Mouse (Mus musculus) cerebral cortex, adult 2 months (tissue): ENCODE measurements around the gene Cbln4.

Experiments
- WGBS: fragments of 180-500 bp; shearing (Covaris S2); methylation state at CpG from one replicate; pipeline ENCODE4 v1.1.7; 2018; 5-methylcytosine and 5-hydroxymethylcytosine counted together

The Cbln4 gene

DNA sequence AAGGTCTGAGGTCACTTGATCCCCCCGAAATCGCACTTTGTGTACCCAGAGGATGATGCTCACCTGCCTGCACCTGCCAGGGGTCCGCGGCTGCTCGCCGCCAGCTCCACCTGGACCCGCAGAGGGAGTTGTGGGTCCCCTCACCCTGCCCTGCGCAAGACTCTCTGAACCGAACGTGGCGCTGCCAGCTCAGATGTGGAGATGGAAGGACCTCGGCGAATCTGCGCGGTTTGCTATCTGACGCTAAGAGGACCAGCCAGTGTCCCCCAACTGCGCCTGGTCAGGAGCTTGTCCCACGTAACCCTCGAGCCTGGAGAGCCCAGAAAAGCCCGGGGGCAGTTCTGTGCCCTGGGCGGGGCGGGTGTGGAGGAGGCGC, at the start of gene Cbln4:
Gene Cbln4 (minus strand): TSS at position 232 of the 376 bp plus-strand sequence.
- WGBS = 4% methylated on average over 23 of the region's 23 CpGs

DNA sequence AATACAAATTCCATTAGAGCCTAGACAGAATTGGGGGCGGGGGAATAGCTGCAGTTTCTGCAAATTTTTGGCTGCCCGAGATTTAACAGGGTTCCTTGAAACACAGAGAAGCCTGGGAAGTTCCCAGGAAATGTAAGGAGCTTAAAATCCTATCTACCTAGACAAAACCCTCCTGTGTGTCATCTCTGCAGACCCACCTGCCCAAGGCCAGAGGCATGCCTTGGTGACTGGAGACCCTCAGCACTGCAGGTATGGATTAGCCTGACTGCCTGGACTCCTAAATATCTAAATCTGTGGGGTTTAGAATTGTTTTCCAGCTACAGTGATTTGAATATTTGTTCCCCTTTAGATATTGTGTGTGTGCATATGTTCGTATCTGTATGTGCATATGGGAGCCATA, 35.3 kb upstream of the Cbln4 start:
- 79% methylated on average over 3 of the region's 3 CpGs for WGBS

DNA sequence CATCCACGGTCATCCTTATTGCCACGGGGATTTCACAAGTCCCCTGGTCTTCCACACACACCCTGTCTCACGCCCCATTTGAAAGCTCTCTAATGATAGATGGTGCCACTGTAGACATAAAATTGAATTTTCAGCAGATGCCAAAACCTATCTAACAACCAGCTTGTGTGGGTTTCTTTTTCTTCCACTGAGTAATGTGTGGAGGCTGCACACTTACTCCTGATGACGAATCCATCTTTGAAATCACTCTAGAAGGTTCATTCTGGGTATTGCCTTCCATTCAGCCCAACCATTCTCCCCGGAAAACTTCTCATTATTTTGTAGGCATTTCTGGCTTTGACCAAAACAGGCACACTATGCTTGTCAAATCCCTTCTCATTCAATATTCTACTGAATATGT, 33.0 kb upstream of the Cbln4 start:
- whole genome bisulfite sequencing = 61% methylated on average over 5 of the region's 5 CpGs

DNA sequence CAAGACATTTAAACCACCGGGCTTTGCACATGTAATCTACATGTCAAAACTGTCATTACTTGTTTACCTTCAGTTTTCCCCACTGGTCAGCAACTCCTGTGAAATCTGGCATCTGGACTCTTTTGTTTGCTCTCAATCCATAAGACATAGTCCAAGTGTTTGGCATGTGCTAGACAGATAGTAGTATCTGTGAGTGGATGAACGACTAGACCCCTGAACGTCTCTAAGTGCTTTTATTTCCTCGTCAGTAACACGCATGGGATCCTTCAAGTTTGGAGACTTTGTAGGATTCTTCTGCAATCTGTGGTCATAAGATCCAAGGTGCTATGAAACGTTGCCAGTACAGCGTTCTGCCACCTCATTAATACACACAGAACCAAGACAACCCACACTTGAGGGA, 19.6 kb upstream of the Cbln4 start:
- 95% methylated on average over 7 of the region's 7 CpGs for WGBS

DNA sequence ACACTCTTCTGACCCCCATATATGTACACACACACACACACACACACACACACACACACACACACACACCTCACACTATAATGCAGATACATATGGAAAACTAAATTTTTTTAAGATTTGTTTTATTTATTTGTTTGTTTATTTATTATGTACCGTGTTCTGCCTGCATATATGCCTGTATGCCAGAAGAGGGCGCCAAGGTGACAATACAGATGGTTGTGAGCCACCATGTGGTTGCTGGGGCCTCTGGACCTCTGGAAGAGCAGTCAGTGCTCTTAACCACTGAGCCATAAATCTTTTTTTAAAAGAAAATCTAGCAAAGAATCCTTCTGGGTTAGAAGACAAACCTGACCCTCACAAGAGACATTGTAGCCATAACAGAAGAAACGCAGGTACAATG, 16.5 kb upstream of the Cbln4 start:
- 62% methylated on average over 3 of the region's 3 CpGs for WGBS

DNA sequence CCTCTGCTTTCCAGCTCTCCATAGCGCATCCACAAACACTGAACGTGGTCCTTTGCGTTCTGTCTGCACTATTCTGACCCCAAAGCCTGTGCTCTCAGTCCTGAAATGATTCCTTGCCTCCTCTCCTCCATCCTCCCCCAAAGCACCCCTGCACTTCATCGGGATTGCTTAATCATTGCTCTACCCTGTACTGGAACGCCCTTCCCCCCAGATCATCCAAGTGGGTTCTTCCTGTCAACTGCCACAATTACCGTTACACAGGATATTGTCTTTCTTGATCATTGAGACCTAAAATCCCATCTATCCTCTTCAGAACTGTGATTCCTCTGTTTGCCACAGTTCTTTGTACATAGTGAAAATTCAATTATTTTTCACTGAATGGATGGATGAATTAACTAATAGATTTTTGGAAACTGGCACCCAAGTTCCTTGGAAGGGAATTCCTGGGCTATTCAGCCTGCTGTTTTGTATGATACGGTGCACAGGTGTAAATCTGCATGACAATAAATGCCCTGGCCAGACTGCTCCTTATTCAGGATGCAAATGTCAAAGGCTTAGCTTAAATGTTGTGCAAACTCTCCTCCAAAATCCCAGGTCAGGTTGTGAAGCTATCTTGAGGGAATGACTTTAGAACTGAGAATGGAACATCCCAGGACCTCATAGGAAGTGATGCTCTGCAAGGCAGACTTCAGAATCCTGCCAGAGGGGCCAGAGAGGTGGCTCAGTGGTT, 15.8 kb upstream of the Cbln4 start:
- WGBS = 70% methylated on average over 7 of the region's 7 CpGs

DNA sequence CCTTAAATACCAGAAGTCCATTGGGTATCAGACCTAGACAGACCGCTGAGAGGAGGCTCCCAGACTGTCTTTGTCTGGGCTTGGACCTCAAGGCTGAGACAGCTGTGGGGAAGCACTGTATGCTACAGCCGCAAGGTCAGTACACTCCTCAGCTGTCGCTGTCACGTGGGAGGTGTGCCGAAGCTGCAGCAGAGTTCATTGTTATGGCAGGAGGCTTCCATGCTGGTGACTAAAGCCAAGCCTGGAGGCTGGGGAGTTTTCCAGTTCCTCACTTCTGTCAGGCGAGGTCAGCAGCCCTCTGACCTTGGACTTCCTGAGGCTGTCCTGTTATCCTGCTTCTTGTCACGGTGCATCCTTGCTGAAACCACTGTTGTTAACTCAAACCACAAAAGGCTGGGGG, 2.7 kb upstream of the Cbln4 start:
- 71% methylated on average over 7 of the region's 7 CpGs for WGBS

DNA sequence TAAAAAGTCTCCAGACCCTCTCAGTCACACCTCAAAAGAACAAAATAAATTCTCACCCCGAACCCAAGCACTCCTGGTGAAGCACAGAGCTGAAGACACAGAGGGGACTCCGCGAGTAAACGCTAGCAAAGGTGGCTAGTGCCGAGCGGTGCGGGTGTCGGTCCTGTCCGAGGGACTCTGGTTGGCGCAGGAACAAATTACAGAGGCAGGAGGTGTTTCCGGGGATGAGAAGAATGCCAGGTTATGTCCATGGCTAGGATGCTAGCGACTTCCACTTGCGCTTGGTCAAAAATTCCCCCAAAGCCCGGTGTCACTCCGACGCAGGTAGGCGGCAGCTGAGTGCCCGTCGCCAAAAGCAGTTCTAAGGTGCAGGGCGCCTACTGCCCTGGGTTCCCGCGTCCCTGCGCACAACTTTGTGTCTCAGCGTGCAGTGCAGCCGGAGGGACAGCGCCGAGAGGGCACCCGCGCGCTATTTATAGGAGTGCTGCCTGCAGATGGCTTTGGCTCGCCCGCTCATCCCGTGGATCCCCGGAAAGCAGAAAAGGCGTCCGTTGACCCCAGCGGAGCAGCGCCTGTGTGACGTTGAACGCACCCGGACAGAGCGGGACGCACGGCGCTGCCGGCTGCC, 545 bp downstream of the Cbln4 start:
- WGBS = 2% methylated on average over 46 of the region's 46 CpGs

DNA sequence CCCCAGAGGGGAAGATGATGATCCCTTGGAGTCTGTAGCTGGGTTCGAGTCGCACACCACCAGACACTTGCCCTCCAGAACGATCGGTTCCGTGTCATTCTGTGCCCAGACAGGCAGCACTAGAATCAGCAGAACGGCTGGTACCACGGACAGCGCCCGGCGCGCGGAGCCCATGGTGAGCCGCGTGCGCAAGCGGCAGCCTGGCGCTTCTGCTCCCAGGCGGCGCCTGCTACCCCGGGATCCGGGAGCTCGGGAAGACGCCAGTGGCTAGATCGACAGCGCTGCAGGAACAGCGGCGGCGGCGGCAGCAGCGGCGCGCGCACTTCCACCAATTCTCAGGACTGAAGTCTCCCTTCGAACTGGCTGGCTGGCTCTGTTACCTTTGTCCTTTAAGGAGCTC, 1.1 kb downstream of the Cbln4 start:
- under 1% methylated on average over 34 of the region's 34 CpGs for WGBS

DNA sequence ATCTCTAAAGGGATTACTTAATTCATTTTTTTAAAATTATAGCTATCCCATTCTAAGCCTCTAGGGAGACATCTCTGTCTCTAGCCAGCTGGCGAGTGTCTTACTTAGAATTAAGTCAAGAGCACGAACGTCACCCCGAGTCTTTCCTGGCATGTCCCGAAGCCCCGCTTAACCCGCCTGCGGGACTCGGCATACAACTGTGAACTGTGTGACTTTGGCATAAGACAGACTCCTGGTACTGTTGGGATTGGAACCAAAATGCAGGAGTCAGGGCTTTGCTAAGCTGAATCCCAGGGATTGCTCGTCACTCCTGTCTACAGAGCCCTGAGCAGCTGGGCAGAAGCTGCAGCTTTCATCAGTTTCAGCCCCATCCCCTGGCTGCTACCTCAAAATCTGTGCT, 2.4 kb downstream of the Cbln4 start:
- 28% methylated on average over 10 of the region's 10 CpGs for WGBS

DNA sequence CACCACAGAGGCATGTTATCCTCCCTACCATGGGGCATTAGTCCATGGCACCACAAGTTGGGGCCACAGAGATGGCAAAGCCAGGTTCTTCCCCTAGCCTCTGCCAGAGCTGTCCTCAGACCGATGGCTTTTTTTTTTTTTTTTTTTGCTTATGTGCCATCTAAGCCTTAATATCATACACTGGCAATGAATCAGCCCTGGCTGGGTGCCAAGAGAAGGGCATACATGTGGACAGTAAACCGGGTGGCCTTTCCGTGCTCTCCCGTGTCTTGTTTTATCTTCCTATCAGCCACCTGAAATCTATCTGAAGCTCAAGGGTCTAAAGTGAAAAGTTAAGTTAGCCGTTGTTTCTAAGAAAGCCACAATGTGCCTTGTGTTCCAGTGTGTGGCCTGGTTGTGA, 3.7 kb downstream of the Cbln4 start:
- 90% methylated on average over 5 of the region's 5 CpGs for WGBS

DNA sequence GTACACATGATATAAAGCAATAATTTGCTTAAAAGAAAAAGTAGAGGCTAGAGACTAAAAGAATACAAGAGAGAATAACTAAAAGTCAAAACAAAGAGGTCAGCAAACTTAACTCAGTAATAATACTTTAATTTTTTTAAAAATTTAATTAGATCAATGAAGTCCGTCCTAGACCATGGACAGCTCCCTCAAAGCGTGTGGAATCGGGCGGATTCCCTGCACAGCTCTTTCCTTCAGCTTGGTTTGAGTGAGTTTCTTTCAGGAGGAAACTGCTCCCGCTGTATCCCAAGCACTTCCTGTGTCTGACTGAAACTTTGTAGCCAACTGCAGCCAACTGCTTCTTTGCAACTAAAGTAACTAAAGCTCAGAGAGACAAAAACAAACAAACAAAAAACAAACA, 9.0 kb downstream of the Cbln4 start:
- WGBS = 67% methylated on average over 5 of the region's 5 CpGs

DNA sequence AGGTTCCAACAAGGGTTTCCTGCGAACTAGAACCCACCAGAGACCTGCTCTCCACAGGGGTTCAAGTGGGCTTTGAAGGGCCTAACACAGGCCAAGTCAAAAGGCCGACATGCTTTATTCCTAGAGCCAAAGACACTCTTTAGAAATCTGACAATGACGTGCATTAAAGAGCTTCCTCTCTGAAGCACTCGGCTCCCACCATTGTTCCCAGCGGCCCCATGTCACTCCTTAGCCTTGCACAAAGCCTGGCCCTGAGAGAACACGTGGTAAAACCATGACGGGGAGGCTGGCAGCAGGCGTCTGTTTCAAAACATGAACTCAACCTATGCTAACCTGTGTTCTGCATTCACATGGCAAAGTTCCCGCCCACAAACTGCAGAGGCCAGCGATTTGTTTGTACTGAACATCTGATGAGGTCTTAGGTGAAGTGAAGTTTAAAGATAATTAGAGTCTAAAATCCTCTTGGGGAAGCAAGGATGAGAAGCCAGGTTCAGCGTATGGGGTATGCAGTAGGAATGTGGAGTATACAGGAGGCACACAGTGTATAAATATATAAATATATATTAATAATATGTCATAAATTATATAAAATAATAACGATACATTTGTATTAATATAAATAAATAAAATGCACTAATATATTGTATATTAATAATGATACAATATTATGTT, 17.7 kb downstream of the Cbln4 start:
- 58% methylated on average over 12 of the region's 12 CpGs for WGBS

DNA sequence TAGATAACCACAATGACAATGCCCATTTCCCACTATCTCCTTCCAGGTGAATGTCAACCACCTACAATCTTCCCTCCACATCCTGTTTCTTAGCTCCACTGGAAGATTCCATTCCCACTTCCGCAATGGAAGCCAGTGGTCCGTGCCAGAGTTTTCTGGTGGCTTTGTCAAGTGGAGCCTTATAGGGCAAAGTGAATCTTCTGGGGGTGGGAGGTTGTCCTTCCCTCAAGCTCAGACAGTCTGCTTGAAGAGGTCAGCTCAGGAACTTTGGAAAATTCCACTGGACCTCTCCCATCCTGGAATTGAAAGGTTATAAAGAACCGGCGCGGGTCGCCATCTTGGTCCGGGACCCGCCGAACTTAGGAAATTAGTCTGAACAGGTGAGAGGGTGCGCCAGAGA, 36.5 kb downstream of the Cbln4 start:
- 97% methylated on average over 10 of the region's 10 CpGs for WGBS

DNA sequence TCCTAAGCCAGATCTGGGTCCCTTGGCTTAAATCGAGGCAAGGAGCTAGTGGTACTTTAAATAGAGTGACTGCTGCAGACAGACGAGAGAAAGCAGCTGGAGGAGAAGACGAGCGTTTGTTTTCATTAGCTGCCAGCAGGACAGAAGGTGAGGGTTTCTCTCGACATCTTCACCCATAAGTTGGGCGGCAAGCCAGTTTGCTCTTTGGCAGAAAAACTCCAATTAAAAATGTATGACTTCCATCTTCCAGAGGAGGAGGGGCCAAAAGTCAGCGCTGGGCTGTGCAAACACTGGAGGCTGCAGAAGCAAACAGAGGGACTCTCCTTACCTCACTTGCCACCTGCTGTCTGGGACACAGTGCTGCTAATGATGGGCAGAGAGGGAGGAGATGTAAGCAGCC, 37.3 kb downstream of the Cbln4 start:
- WGBS = 15% methylated on average over 7 of the region's 7 CpGs

DNA sequence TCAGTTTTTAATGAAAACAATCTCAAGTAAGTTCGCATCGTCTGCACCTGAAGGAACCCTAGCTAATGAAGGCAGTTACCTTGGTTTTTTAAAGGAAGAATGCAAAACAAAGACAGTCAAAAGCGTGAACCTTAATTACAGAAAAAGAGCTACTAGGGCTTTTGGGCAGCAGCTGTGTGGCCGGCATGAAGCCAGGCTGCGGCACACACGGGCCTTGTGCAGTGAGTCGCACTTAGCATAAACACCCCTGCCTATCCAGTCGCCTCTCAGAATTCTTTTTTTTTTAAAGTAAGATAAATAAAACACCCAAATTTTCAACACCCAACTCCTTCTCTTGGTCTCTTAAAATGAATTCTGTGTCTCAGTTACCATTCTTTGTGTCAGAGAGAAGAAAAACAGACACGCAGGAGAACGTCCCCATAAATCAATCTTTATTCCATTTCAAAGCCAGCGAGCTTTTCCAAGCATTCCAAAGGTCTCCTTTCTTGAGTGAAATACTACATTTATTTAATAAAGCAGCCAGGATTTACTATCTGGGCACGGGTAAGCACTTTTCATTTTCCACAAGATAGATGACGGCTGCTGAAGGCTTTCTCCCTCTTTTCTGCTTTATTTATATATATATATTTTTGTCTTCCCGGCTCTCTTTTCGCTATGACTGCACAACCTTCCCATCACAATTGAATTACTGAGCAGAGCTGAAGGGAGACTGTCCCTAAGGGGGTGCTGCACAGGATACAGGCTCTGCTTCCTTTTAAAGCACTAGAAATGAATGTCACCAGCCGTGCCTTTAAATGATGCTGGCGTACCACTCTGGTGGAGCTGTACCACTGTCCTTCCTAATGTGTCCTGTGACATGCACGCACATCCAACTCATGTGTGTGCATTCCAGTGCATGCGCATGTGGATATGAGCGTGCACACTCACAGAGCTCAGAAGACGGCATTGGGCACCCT, 39.0 kb downstream of the Cbln4 start:
- WGBS = 64% methylated on average over 21 of the region's 21 CpGs

DNA sequence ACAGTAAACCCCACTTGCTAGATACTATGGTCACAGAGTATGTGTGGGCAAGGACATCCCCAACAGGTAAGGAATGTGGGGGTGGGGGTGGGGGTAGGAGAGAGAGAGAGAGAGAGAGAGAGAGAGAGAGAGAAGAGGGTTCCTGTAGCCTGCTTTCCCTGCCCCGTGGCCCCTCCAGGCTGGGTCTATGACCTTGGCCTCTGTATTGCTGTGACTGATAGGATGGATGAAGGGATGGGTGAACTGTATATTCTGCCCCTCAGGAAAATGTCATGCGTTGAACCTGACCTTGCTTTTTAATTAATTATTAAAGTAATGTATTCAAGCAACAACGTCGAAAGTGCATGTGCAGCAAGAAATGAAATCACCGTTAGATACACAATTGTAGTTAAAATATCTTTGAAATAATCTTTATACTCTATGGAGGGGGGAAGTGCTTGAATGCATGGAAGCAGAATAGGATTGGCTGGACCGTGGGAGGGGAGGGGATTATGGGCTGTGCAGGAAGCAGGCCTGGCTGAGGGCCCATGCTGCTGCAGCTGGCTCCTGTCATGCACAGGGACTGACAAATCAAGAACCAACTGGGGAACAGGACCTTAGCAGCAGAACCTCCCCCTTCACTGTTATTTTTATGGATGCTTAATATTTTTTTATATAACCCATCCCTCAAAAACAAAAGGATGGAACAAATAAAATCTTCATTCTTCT, 46.1 kb downstream of the Cbln4 start:
- 74% methylated on average over 6 of the region's 6 CpGs for WGBS

DNA sequence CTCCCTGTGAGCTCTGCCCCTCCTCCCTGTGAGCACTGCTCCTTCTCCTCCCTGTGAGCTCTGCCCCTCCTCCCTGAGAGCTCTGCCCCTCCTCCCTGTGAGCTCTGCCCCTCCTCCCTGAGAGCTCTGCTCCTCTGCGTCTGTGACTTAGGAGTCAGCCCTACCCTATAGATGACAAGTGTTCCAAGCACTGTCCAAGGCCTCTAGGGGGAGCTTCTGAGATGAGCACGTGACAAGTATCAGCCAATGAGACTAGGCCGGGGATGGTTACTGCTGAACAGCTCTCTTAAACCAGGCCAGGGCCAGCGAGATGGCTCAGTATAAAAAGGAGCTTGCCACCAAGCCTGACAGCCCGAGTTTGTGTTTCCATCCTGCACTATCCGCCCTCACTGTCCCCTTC, 48.4 kb downstream of the Cbln4 start:
- 72% methylated on average over 6 of the region's 6 CpGs for WGBS

DNA sequence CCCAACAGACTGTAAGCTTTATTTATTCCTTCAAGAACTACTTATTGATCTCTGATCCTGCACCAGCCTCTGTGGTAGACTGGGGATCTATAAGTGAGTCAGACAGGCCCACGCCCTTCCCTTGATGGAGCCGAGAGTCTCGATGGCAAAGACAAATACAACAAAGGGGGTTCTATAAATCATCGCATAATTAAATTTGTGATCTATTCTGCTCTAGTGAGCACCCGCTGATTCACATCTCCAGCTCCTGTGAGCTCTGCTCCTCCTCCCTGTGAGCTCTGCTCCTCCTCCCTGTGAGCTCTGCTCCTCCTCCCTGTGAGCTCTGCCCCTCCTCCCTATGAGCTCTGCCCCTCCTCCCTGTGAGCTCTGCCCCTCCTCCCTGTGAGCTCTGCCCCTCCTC, 49.0 kb downstream of the Cbln4 start:
- 70% methylated on average over 5 of the region's 5 CpGs for whole genome bisulfite sequencing

DNA sequence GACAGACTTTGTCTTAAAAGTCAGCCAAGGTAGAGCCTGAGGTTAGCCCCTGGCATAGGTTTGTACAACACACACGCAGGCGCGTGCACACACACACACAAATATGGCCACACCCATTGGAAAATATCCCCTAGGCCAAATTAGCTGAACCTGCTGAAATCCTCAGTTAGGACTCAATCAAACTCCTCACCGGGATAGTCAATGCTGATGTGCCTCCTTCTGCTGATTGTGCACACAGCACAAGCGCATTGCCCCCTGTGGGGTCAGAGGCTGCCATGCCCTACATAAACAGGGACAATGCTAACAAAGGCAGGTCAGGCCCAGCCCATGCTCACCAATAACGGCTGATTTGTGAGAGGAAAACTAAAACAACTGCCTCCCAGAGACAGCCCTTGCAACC, 56.6 kb downstream of the Cbln4 start:
- WGBS = 57% methylated on average over 6 of the region's 6 CpGs
